Mouse (Mus musculus): ENCODE data around the gene Retreg3.

DNA sequence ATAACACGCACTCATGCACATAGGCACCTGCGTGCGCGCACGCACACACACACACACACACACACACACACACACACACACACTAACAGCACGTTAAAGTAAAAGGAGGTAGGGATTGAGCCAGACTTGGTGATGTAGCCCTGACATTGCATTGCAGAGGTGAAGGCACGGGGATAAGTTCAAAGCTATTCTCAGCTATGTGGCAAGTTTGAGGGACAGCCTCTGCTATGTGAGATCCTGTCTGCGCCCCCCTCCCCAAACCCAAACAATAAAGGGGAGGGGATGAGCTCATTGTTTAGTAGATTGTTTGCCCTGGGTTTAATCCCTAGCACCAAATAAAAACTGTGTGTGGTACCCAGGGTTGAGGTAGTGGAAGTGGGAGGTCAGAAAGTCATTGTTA is 21.4 kb upstream of the Retreg3 start:
- TF ChIP-seq CTCF (IDR thresholded peaks at IDR 0.05; ENCODE audit: low read depth) (no peak), EP300 (IDR thresholded peaks at IDR 0.05; ENCODE audit: low read depth) (no peak)

Data from liver, embryonic 14.5 days (tissue).